Mouse (Mus musculus) testis, postnatal 10 days (tissue): ENCODE measurements around the gene Myl4.
A peak's percentile ranks its signal among the peaks of the same experiment; 100 is the strongest.
"Not testable (repeated sequence)": the region's sequence is repeated elsewhere in the genome, so short reads cannot be mapped to it uniquely, and the experiment has no call there.

Experiments used
- DNase-seq: peaks from one replicate; pipeline ENCODE4 v3.0.0; 2021; ENCODE audit warnings: low spot score

Gene Myl4

DNA sequence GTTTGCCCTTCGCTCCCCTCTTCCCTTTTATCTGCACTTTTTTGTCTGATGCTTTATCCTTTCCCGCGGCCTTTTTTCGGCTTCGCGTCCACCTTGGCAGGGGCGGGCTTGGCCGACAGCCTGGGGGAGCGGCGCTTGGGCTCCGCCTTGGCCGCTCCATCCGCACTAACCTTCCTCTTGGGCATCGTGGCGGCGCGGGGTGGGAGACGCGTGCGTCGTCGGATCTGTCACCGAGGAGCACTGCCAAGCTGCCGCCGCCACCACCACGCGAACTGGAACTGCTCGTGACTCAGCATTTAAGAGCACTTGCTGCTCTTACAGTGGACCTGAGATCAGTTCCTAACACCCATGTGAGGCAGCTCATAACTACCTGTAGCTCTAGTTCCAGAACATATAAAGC lies 20.9 kb downstream of the Myl4 start:
- DNase-seq: not testable (repeated sequence)

- DNase-seq: no peak
These were observed 21.6 kb downstream of the Myl4 start for GRCm38 (mm10) chr11:104572091-104572490.

DNA sequence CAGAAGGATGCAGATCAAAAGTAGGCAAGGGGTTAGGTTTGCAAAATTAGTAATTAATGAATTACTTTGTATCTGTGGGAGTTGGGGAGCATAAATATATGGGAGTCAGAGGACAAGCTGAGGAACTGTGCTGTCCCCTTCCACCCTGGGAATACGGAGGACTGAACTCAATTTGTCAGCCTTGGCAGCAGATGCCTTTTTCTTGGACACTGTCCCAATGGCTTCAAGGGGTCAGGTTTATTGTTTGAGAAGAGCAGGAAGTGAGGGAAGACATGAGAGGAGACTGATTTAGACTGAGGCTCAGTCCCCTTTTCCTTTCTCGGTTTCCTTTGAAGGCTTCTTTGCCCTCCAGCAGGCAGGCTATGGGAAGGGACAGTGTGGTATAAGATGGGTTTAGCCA lies 22.1 kb downstream of the Myl4 start:
- no peak for DNase-seq

DNA sequence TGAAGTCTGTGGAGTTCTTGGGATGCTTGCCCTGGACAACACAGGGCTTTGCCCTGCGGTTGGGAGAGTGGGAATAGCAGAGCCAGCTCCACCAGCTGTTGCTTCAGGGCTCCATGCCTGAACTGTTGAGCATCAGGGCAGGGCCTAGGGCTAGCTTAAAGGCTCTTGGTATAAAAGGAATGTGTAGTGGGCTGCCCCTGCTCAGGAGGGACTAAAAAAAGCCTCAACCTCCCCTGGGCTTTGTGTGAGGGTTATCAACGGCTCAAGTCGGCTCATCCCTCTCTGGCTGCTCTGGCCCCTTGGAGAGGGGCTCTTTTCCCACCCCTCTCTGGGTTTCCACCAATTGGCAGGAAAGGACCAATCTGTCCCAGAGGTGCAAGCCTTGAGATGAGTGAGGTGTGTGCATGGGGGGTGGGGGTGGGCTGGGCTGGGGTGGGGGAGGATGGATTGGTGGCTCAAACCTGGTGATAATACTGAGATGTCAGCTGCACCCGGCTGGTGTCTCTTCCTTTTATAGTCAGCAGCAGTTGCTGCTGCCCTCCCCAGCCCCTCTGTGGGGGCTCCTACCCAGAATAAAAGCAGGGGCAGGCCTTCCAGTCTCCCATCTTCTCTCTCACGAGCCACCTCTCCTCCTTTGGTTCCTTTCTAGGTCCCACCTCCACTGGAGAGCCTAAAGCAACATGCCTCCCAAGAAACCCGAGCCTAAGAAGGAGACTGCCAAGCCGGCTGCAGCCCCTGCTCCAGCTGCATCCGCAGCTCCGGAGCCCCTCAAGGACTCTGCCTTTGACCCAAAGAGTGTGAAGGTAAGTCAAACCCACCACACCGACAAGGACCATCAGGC lies 26.5 kb downstream of the Myl4 start:
- DNase-seq: no peak

GRCm38 (mm10) chr11:104578074-104578473 lies 27.6 kb downstream of the Myl4 start:
- no peak for DNase-seq

GRCm38 (mm10) chr11:104579084-104579483 lies 28.6 kb downstream of the Myl4 start:
- DNase-seq: no peak

- DNase-seq: no peak
These were observed 29.1 kb downstream of the Myl4 start for GRCm38 (mm10) chr11:104579575-104579974.

GRCm38 (mm10) chr11:104580091-104580490 lies 29.6 kb downstream of the Myl4 start:
- no peak for DNase-seq

DNA sequence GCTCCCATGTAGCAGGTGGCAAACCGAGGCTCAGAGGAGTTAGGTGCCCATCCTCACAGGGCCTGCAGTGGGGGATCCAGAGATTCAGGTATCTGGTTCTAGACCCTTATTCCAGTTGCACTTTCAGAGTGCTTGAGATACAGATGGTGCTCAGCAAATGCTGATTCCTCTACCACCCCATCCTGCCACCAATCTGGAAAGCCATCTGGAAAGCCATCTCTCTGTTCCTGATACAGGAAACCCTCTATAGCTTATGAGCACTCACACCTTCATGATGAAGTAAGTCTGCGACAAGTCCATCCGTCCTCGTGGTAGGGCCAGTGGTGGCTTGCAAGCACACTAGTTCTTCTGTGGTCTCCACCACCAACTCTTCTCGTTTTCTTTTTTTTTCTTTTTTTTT lies 30.1 kb downstream of the Myl4 start:
- DNase-seq: no peak

GRCm38 (mm10) chr11:104581446-104582307 lies 31.2 kb downstream of the Myl4 start:
- DNase-seq: no peak

DNA sequence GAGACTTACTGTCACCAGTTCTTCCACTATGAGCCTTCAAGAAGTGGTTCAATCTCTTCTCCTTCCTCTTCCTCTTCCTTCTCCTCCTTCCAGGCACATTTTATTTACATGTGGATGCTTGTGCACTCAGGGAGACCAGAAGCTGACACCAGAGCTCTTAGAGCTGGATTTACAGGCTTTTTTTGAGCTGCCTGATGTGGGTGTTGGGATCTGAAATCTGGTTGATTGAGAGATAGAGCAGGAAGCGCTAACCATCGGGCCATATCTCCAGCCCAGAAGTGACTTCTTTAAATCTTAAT lies 31.8 kb downstream of the Myl4 start:
- DNase-seq: no peak

DNA sequence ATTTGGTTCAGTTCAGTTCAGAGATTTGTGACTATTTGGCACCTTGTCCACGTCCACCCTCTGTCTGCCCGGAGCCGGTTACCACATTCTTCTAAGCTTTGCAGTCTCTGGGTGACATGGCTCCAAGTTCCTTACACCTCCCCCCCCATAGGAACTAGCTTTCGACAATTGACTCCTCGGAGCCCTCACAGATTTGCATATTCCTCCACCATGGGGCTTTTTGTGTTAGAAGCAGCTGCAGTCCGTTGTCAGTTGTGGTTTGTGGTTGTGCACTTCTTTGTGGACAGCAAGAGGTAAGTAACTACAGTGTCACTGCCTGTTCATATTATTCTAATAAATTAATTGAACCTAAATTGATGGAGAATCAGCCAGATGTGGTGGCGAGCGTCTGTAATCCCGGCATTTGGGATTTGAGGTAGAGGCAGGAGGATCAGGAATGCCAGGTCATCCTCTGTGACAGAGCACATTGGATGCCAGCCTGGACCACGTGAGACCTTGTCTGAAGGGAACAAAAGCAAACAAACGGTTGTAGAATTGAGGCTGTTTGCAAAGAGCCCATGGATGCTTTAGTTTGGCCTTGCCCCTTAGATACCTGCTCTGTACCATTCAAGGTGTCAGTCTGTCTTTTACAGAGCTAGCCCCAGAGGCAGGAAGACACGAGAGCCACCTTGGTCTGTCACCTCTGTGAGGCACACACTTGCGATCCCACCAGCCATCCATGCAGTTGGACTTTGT lies 32.3 kb downstream of the Myl4 start:
- no peak for DNase-seq

DNA sequence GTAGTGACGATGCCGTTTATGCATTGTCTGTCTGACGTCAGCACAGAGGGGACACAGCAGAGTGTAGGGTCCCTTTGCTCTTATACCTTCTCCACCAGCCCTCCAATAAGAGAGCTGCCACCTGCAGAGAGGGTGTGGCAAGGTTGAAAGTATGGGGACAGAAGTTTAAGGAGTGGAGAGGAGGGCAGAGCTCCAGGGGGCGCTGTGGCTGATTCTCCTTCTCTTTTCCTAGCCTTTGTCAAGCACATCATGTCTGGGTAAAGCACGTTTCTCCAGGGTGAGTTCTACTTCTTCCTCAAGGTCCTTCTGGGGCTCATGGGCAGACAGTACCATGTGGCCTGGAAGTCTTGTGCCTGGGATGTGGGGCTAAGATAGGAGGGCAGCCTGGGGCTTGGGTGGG lies 35.0 kb downstream of the Myl4 start:
- DNase-seq: no peak

- no peak for DNase-seq
These were observed 37.4 kb downstream of the Myl4 start for GRCm38 (mm10) chr11:104587904-104588303.

DNA sequence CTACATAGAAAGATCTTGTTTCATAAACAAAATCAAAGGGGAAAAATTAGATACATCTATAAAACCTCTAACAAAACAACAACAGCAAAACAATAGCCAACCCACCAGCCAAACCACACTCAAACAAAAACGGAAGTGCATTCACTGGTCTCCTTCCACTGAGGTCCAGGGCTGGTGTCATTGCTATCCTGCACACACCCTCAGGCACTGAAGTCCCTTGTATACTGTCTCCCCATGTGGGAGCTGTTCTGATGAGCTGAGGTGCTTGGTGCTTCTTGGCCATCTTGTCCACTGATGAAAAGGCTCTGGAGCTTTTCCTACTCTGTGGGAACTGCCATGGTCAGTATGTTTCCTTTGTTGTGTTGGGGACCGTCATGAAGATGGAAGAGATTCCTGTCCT lies 38.0 kb downstream of the Myl4 start:
- DNase-seq: no peak

- no peak for DNase-seq
These were observed 39.1 kb downstream of the Myl4 start for GRCm38 (mm10) chr11:104589570-104589969.

DNA sequence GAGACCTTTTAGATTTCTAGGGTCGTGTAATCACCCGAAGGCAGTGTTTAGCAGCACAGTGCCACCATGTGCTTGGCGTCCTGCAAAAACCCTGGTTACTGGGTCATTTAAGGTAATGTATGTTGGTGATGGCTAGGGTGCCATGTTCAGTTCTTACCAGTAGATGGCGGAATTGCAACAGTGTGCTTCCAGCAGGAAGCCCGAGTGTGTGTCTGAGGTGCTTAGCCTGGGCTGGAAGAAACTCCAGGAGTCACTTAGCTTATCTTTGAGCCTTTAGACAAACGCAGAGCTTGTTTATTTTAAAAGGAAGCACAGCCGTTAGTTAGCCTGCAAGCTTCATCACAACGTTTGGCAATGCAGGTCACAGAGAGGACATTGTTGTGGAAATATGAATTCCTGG lies 39.7 kb downstream of the Myl4 start:
- peak; percentile 83 for DNase-seq

DNA sequence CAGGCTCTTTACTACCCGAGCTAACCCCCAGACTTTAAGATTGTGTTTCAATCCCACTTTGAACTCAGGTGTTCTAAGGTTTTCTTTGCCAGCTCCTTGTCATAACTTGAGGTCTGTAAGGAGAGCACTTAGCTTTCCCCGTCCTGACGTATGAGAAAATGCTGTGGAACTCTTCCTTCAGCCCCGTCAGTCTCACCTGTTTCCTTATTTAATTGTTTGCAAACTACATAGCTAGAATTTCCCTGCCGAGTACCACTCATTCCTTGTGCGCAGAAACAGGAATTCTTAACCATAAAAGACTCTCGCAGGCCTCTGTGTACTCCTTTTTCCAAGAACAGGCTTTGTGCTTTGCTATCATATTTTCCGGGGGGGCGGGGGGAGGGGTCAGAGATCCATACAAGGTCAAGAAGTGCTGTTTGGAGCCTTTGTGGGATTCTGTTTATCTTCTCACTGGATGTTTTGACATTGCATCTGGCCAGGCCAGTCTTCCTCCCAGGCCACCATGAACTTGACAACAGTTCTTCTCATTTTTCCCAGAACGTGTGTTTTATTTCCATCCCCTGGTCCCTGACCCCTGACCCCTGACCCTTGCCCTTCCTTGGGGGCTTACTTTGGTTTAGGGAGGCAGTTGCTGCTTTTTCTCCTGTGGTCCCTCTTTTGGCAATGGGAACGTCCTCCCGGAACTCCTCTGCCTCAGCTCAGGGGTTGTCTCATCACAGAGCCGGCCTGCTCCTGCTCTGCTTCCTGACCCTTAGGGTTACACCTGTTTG lies 41.8 kb downstream of the Myl4 start:
- peak; percentile 64 for DNase-seq

- no peak for DNase-seq
These were observed 45.9 kb downstream of the Myl4 start for GRCm38 (mm10) chr11:104596365-104596764.

GRCm38 (mm10) chr11:104599265-104599945 lies 48.9 kb downstream of the Myl4 start:
- no peak for DNase-seq

DNA sequence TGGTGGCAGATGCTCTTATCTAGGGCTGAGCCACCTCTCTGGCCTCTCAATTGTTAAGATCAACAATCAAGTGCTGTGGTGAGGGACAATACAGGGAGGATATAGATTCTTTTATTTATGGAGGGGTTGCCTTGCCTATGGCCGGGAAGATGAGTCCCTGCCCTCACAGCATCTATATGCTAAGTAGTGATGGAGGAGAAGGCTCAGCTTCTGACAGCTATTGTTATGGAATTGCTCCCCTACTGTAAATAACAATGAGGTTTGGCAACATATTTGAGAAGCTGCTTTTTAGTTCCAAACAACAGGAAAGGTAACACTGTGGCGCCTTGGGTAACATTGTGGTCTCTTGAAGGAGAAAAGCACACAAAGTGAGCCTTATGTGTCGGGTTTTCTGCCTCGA lies 50.2 kb downstream of the Myl4 start:
- DNase-seq: no peak
